Mouse (Mus musculus) megakaryocyte, embryonic 14.5 days (primary cell): ENCODE measurements around the gene Zbtb5. TPM values are rescaled to one million over a fixed set of nuclear protein-coding genes. Genes with fewer than 3 reads are reported as not detected.

Experiments used
- H3K27me3 ChIP-seq: replicated peaks from 2 replicates; pipeline ENCODE3; 2012; ENCODE audit warnings: inconsistent platforms
- H3K36me3 ChIP-seq: replicated peaks from 2 replicates; pipeline ENCODE3; 2012; ENCODE audit warnings: low read length, inconsistent platforms, mixed read lengths
- H3K4me1 ChIP-seq: 2 replicates; pipeline ENCODE4 v1.6.1; 2012; ENCODE audit warnings: inconsistent platforms
- H3K4me3 ChIP-seq: replicated peaks from 2 replicates; pipeline ENCODE3; 2012; ENCODE audit warnings: moderate library complexity, mild to moderate bottlenecking, inconsistent platforms
- H3K9me3 ChIP-seq: 2 replicates; pipeline ENCODE4 v1.6.1; 2012; ENCODE audit warnings: inconsistent platforms
- FLI1 ChIP-seq: IDR thresholded peaks from 2 replicates; pipeline ENCODE4 v1.6.1; 2012; ENCODE audit warnings: low read length, inconsistent platforms, mixed read lengths
- GATA1 ChIP-seq: IDR thresholded peaks from 3 replicates; pipeline ENCODE4 v1.6.1; 2012; ENCODE audit warnings: mixed read lengths, low read length, inconsistent platforms, borderline replicate concordance
- polyA plus RNA-seq: library from polyadenylated mRNA; stranded (reverse); fragments of >175 nt; gene quantifications from 2 replicates; pipeline ENCODE4 v1.2.3, GENCODE M21; 2012; ENCODE audit warnings: low replicate concordance; ENCODE audit not compliant: insufficient read depth

Zbtb5 gene
- polyA plus RNA-seq, 1 experiment: 0.89 TPM

DNA sequence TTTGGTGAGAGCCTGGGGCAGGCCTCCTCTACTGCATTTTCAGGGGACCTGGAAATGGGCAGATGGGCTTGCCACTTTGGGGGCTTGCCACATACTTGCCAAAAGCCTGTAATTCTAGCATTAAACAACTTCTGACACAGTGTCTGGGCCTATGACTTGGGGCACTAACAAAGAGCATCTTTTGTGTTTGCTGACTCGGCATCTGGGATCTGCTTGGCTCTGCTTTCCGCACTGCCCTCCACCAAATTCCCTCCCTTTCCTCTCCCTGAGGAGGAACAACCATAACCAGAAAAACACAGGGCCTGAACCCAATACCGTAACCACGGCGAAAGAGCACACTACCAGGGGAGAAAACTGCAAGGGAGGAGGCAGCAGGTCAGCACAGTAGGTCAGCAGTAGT is 21.7 kb downstream of the Zbtb5 start:
- Histone ChIP-seq H3K36me3 (peaks cover 87% of the 10 kb centered on the region), H3K9me3 (no peaks in the 10 kb centered on the region)

DNA sequence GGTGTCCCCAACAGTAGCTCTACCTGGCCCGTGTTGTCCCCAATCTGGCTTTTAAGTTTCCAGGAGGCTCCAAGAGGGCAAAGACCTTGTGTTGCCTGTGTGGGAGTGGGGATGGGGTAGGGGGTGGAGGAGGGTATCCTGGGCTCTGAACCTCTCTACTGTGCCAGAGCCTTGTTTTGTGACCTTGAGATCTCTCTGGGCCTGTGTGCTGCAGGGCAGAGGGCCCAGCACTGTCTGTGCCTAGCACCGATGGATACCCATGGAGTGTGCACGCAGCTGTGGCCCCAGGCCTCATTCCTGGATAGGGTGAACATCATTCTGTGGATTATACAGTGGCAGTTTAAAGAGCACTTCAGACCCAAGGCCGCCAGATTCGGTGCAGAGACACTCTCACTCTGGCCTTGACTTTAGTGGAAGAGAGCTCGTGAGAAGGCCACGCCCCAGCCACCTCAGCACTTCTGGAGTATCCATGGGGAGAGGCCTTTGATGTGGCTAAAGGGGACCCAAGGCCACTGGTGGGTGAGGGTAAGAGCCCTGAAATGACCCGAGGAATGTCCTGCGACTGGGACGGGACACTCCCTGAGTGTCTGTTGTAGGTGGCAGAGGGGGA is 29.0 kb downstream of the Zbtb5 start:
- H3K4me1 ChIP-seq: peaks cover 52% of the 10 kb centered on the region
- no peaks in the 10 kb centered on the region for H3K9me3 ChIP-seq
- TF ChIP-seq GATA1: no peak
- no peak for TF ChIP-seq FLI1
- H3K4me3 ChIP-seq: peak overlapping the region; percentile 98
- peaks cover 59% of the 10 kb centered on the region for H3K36me3 ChIP-seq
- H3K27me3 ChIP-seq: no peaks in the 10 kb centered on the region

More for the DNA sequence above, 21.7 kb downstream of the Zbtb5 start:
- TF ChIP-seq GATA1 (no peak), FLI1 (no peak)
- Histone ChIP-seq H3K4me1 (peaks cover 12% of the 10 kb centered on the region), H3K4me3 (no peak overlapping the region), H3K27me3 (no peaks in the 10 kb centered on the region)

DNA sequence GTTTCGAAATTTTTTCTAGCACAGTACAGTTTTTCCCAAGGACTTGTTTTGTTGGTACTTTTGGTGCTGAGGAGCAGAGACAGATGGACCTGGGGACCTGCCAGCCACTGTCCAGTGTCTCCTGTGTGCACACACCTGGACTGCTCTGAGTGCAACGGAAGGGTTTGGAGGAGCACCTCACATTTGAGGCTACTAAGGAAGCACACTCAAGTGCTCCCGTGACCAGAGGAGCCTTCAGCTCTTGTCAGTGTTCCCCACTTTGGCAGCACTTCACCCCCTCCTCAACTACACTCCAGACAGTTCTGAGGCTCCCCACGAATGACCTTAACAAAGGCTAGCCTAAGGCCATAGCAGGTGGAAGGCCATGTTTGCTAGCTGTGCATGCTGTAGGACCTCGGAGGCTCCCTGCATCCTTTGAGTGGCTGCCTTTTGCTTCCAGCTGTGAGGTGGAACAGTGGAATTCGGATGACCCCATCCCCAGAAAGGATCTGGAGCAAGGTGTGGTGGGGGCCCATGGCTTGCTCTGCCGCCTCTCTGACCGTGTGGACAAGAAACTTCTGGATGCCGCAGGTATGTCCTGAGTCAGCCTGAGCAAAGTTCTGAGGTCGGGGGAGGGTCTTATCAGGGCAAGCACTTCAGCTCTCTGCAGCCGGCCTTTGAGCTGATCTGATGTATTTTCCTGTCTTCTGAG is 29.6 kb downstream of the Zbtb5 start:
- Histone ChIP-seq H3K4me1 (peaks cover 54% of the 10 kb centered on the region), H3K27me3 (no peaks in the 10 kb centered on the region), H3K36me3 (peaks cover 52% of the 10 kb centered on the region), H3K9me3 (no peaks in the 10 kb centered on the region), H3K4me3 (peak overlapping the region; percentile 98)
- TF ChIP-seq GATA1 (no peak), FLI1 (no peak)

DNA sequence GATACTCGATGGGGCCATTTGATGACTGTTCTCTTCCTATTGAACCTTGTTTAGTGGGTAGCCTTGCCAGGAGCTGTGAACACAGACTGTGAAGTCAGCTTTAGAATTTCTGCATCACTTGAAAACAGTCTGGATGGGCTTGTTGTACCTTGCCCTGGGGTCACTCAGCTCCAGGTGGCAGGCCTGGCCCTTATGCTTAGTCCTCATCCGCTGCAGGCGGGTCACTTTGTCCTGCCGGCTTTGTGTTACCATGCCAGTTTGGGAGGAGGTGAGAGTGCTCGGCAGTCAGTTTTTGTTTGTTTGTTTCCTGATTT is 30.3 kb downstream of the Zbtb5 start:
- Histone ChIP-seq H3K36me3 (peaks cover 46% of the 10 kb centered on the region), H3K9me3 (peaks cover 2% of the 10 kb centered on the region; the same call in 1 of the 2 replicates), H3K27me3 (no peaks in the 10 kb centered on the region), H3K4me3 (peak overlapping the region; percentile 98), H3K4me1 (peaks cover 57% of the 10 kb centered on the region)
- TF ChIP-seq FLI1: no peak
- TF ChIP-seq GATA1: no peak

DNA sequence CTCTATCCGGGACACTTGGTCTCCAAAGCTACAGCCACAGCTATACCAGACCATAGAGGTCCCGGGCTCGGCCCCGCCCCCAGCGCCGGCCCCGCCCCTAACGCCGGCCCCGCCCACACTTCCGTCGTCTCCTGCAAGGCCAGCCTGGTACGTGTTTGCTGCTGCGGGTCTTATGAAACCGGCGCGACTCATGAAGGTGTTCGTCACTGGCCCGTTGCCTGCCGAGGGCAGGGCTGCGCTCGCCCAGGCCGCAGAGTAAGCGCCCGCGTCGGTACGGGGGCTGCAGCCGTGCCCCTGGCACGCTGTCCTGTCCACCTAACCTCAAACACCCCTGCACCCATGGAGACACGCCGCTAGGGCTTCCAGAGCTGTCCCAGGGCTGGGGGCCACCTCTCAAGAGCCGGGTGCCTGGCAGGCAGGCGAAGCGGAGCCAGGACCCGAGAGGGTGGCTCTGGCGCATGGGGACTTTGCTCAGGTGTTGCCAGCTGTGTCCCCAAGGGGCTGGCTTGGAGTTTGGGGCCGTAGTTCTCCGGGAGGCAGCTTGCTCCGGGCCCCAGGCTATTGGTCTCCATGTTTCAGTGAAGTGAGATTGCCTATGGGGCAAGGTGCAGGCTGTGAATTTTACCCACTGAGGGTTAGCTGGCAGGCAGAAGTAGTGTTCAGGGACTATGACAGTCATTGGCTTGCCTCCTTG is 30.8 kb downstream of the Zbtb5 start, which contains the start of gene Grhpr:
Gene Grhpr (plus strand): TSS at position 116 of the 694 bp plus-strand sequence.
- H3K4me1 ChIP-seq: peaks cover 57% of the 10 kb centered on the region
- no peaks in the 10 kb centered on the region for H3K27me3 ChIP-seq
- TF ChIP-seq GATA1: no peak
- no peak for TF ChIP-seq FLI1
- H3K4me3 ChIP-seq: peak within 1 kb of the TSS; percentile 98
- H3K36me3 ChIP-seq: peaks cover 41% of the 10 kb centered on the region
- peaks cover 5% of the 10 kb centered on the region; the same call in 1 of the 2 replicates for H3K9me3 ChIP-seq

DNA sequence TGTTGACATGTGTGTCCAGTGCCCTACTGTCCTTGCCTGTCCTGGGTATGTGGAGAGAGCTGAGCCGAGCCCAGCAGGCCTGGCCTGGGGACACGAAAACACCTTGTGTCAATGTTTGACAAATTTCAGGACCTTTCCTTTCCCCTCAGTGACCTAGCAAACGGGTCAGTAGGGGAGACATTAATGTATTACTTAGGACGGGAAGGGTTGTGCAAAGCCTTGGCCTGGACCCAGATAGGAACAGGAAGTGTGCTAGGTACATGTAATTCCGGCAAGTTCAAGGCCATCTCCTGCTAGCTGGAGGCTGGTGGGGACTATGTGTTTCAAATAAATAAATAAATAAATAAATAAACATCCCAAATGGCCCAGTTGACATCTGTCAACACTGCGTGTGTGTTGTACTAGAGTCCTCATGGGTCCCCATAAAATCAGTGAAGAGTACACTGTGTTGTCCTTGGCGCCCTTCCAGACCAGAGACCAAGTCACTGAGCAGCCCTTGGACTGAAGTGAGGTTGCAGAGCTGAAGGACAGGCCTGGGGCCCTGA is 32.3 kb downstream of the Zbtb5 start:
- H3K4me3 ChIP-seq: no peak overlapping the region
- H3K27me3 ChIP-seq: no peaks in the 10 kb centered on the region
- TF ChIP-seq GATA1: no peak
- TF ChIP-seq FLI1: no peak
- peaks cover 57% of the 10 kb centered on the region for H3K4me1 ChIP-seq
- peaks cover 25% of the 10 kb centered on the region for H3K36me3 ChIP-seq
- H3K9me3 ChIP-seq: peaks cover 5% of the 10 kb centered on the region; the same call in 1 of the 2 replicates

DNA sequence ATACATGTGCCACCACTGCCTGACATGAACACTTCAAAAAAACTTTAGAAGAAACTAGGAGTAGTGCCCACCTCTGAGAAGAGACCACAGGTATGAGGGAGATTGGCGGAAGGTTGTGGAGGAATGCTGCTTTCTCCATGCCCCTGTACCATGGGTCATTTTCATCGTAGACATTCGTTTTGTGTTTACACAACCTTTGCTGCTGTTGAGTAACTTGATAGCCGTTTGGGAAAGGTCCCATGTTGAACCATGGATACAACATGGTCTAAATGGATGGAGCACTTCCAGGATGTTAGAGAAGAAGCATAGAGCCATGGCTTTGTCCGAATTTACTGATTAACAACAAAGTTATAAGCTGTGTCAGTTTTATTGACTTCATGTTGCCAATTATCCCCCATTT is 34.0 kb downstream of the Zbtb5 start:
- no peak overlapping the region for H3K4me3 ChIP-seq
- H3K4me1 ChIP-seq: peaks cover 52% of the 10 kb centered on the region
- no peaks in the 10 kb centered on the region for H3K27me3 ChIP-seq
- TF ChIP-seq GATA1 (no peak), FLI1 (no peak)
- H3K36me3 ChIP-seq: peaks cover 8% of the 10 kb centered on the region
- H3K9me3 ChIP-seq: peaks cover 5% of the 10 kb centered on the region; the same call in 1 of the 2 replicates

DNA sequence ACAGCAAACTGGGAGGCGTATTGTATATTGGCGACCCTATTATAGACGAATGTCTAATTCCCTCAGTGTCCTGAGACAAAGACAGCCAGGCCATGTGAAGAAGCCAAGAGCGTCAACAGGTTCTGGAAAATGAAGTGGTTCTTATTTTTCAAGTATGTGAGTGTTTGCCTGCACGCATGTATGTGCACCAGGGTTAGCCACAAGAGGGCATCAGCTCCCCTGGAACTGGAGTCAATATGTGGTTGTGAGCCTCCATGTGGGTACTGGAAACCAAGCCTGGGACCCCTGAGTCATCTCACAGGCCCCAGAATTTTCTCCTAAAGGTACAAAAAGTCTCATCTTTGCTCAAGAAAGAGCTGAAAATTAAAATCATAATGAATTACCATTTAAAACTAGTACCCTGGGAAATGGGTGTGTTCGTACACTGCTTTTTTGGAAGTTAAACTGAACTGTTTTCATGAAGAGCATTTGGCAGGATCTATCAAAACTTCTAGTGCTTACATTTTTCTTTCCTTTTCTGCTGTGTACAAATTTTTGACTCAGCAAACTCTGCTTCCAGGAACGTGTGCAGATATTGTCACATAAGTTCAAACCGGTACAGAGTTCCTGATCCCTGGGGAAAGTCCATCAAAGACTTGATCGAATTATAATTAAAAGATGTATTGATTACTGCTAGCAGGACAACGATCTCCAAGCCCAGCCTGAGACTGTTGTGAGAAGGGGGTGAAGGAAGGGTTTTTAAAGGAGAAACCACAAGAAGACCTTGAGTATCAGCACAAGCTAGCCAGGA is 35.1 kb downstream of the Zbtb5 start:
- TF ChIP-seq GATA1: no peak
- TF ChIP-seq FLI1: no peak
- Histone ChIP-seq H3K27me3 (no peaks in the 10 kb centered on the region), H3K4me3 (no peak overlapping the region), H3K9me3 (peaks cover 7% of the 10 kb centered on the region; the same call in 1 of the 2 replicates), H3K4me1 (peaks cover 44% of the 10 kb centered on the region), H3K36me3 (no peaks in the 10 kb centered on the region)

DNA sequence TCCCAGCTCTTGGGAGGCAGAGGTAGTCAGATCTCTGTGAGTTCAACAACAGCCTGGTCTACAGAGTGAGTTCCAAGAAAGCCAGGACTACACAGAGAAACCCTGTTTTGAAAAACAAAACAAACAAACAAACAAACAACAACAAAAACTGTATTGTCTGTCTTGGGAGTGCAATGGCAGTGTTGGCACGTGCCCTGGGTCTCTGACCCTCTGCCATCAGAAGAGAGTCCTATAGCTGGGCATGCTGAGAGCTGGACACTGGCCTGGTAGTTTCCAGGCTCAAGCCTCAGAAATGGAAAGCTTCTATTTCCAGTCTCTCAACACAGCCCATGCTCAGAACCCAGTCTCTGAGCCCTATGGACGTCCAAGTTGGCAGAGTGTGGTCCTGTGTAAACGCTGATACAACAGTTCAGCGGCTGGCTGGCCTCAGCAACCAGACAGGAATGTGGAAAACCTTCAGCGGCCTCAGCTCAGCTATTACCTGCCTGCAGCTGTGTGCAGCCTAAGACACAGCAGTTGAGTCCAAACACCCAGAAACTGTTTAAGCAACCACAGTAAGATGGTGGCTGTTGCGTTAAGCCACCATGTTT is 36.1 kb downstream of the Zbtb5 start:
- TF ChIP-seq GATA1 (no peak), FLI1 (no peak)
- H3K4me1 ChIP-seq: peaks cover 37% of the 10 kb centered on the region
- H3K4me3 ChIP-seq: no peak overlapping the region
- peaks cover 7% of the 10 kb centered on the region; the same call in 1 of the 2 replicates for H3K9me3 ChIP-seq
- no peaks in the 10 kb centered on the region for H3K27me3 ChIP-seq
- no peaks in the 10 kb centered on the region for H3K36me3 ChIP-seq
